Mouse (Mus musculus): ENCODE measurements at regions not wholly inside any gene's neighbourhood (a gene's known extent, or its start where the extent isn't known, plus 50 kb on each side); places are given as distances from the start of the nearest gene placed in this dataset.

GRCm38 (mm10) chr15:87074559-87074958, 469.5 kb upstream of the Fam19a5 start:
- in situ Hi-C loops (cut with MboI; ENCODE audit: low sequenced_read_pairs), result no loop called here

GRCm38 (mm10) chr15:87089827-87090226, 454.3 kb upstream of the Fam19a5 start:
- in situ Hi-C loops (cut with MboI; ENCODE audit: low sequenced_read_pairs), result no loop called here

- in situ Hi-C loops (cut with MboI; ENCODE audit: low sequenced_read_pairs), result no loop called here
These were observed 452.9 kb upstream of the Fam19a5 start for GRCm38 (mm10) chr15:87091048-87091777.

GRCm38 (mm10) chr15:87097206-87097605, 446.9 kb upstream of the Fam19a5 start:
- in situ Hi-C loops (cut with MboI; ENCODE audit: low sequenced_read_pairs), result no loop called here

GRCm38 (mm10) chr15:87101146-87101545, 443.0 kb upstream of the Fam19a5 start:
- in situ Hi-C loops (cut with MboI; ENCODE audit: low sequenced_read_pairs), result no loop called here

GRCm38 (mm10) chr15:87102211-87102610, 441.9 kb upstream of the Fam19a5 start:
- in situ Hi-C loops (cut with MboI; ENCODE audit: low sequenced_read_pairs), result no loop called here

- in situ Hi-C loops (cut with MboI; ENCODE audit: low sequenced_read_pairs), result no loop called here
These were observed 438.1 kb upstream of the Fam19a5 start for GRCm38 (mm10) chr15:87105951-87106350.

- in situ Hi-C loops (cut with MboI; ENCODE audit: low sequenced_read_pairs), result no loop called here
These were observed 436.4 kb upstream of the Fam19a5 start for GRCm38 (mm10) chr15:87107701-87108100.

GRCm38 (mm10) chr15:87108411-87108810, 435.7 kb upstream of the Fam19a5 start:
- in situ Hi-C loops (cut with MboI; ENCODE audit: low sequenced_read_pairs), result no loop called here

GRCm38 (mm10) chr15:87122656-87123055, 421.4 kb upstream of the Fam19a5 start:
- in situ Hi-C loops (cut with MboI; ENCODE audit: low sequenced_read_pairs), result no loop called here

GRCm38 (mm10) chr15:87125427-87126148, 418.5 kb upstream of the Fam19a5 start:
- in situ Hi-C loops (cut with MboI; ENCODE audit: low sequenced_read_pairs), result no loop called here

GRCm38 (mm10) chr15:87138870-87139269, 405.2 kb upstream of the Fam19a5 start:
- in situ Hi-C loops (cut with MboI; ENCODE audit: low sequenced_read_pairs), result no loop called here

GRCm38 (mm10) chr15:87169136-87169535, 375.0 kb upstream of the Fam19a5 start:
- in situ Hi-C loops (cut with MboI; ENCODE audit: low sequenced_read_pairs), result no loop called here

GRCm38 (mm10) chr15:87170890-87171289, 373.2 kb upstream of the Fam19a5 start:
- in situ Hi-C loops (cut with MboI; ENCODE audit: low sequenced_read_pairs), result no loop called here

GRCm38 (mm10) chr15:87173096-87173495, 371.0 kb upstream of the Fam19a5 start:
- in situ Hi-C loops (cut with MboI; ENCODE audit: low sequenced_read_pairs), result no loop called here

- in situ Hi-C loops (cut with MboI; ENCODE audit: low sequenced_read_pairs), result no loop called here
These were observed 365.5 kb upstream of the Fam19a5 start for GRCm38 (mm10) chr15:87178646-87179045.

- in situ Hi-C loops (cut with MboI; ENCODE audit: low sequenced_read_pairs), result no loop called here
These were observed 363.3 kb upstream of the Fam19a5 start for GRCm38 (mm10) chr15:87180836-87181235.

- in situ Hi-C loops (cut with MboI; ENCODE audit: low sequenced_read_pairs), result no loop called here
These were observed 359.9 kb upstream of the Fam19a5 start for GRCm38 (mm10) chr15:87184248-87184647.

- in situ Hi-C loops (cut with MboI; ENCODE audit: low sequenced_read_pairs), result no loop called here
These were observed 355.2 kb upstream of the Fam19a5 start for GRCm38 (mm10) chr15:87188816-87189455.

- in situ Hi-C loops (cut with MboI; ENCODE audit: low sequenced_read_pairs), result no loop called here
These were observed 352.2 kb upstream of the Fam19a5 start for GRCm38 (mm10) chr15:87191901-87192300.

- in situ Hi-C loops (cut with MboI; ENCODE audit: low sequenced_read_pairs), result no loop called here
These were observed 347.7 kb upstream of the Fam19a5 start for GRCm38 (mm10) chr15:87196306-87196893.

Data from CH12F3 (cell line).